Mouse (Mus musculus) kidney, adult 2 months (tissue): ENCODE data around the gene Tufm.

Experiments used
- CTCF ChIP-seq: fragments of 200-500 bp; conservative IDR thresholded peaks from 2 replicates; pipeline ENCODE4 v1.5.1; 2011; ENCODE audit warnings: low read depth, mild to moderate bottlenecking, control low read depth, low read length, moderate library complexity, mixed read lengths; ENCODE audit not compliant: insufficient read depth, insufficient read length
- POLR2A ChIP-seq: fragments of 200-500 bp; IDR thresholded peaks from one replicate; pipeline ENCODE4 v1.6.1; 2011; ENCODE audit warnings: low read depth, low read length, control low read depth

- TF ChIP-seq CTCF (no peak), POLR2A (no peak)
Measured at GRCm38 (mm10) chr7:126523316-126523715, 36.2 kb downstream of the Tufm start.
